Mouse (Mus musculus) macrophage (primary cell): ENCODE measurements around the gene Tmem143. TPM values are rescaled to one million over a fixed set of nuclear protein-coding genes. Genes with fewer than 3 reads are reported as not detected.

Experiments
- polyA plus RNA-seq: library from polyadenylated mRNA; stranded (reverse); fragments of 250-400 nt; gene quantifications from 3 replicates; pipeline ENCODE4 v1.2.4, GENCODE M21; 2018; ENCODE audit warnings: inconsistent platforms

Gene Tmem143
- polyA plus RNA-seq, 1 experiment from 2014 or later: 13.1 TPM

Other genes with a start within 250 kb of the Tmem143 start
- gene Fut2, start 230.5 kb upstream of the Tmem143 start, polyA plus RNA-seq: not detected in 3 replicates
- not detected in 3 replicates for gene Ntn5, start 212.9 kb upstream of the Tmem143 start, polyA plus RNA-seq
- gene Sec1, start 202.5 kb upstream of the Tmem143 start, polyA plus RNA-seq: not detected in 3 replicates
- gene Car11, start 197.1 kb upstream of the Tmem143 start, polyA plus RNA-seq: 0.56 TPM in 1 of 3 replicates, not detected in the others
- 11.3 to 58.2 TPM (median 52.9 TPM) in 3 replicates for gene Dbp, start 191.9 kb upstream of the Tmem143 start, polyA plus RNA-seq
- 290 to 1,003 TPM (median 791 TPM) in 3 replicates for gene Rpl18, start 181.5 kb upstream of the Tmem143 start, polyA plus RNA-seq
- 47.1 to 55.5 TPM (median 51.5 TPM) in 3 replicates for gene Sphk2, start 178.9 kb upstream of the Tmem143 start, polyA plus RNA-seq
- gene Fam83e, start 175.7 kb upstream of the Tmem143 start, polyA plus RNA-seq: not detected in 3 replicates
- not detected in 3 replicates for gene Spaca4, start 171.1 kb upstream of the Tmem143 start, polyA plus RNA-seq
- gene Lmtk3, start 113.2 kb upstream of the Tmem143 start, polyA plus RNA-seq: 0.04 to 0.06 TPM in 2 of 3 replicates, not detected in the other
- 0.55 to 1.1 TPM (median 0.56 TPM) in 3 replicates for gene Sult2b1, start 112.3 kb upstream of the Tmem143 start, polyA plus RNA-seq
- 42.8 to 66.2 TPM (median 50.0 TPM) in 3 replicates for gene Cyth2, start 82.4 kb upstream of the Tmem143 start, polyA plus RNA-seq
- gene Kcnj14, start 72.2 kb upstream of the Tmem143 start, polyA plus RNA-seq: not detected in 3 replicates
- 4.9 to 28.9 TPM (median 5.3 TPM) in 3 replicates for gene Grwd1, start 66.0 kb upstream of the Tmem143 start, polyA plus RNA-seq
- gene Kdelr1, start 24.2 kb upstream of the Tmem143 start, polyA plus RNA-seq: 103 to 141 TPM (median 125 TPM) in 3 replicates
- 0.11 to 0.12 TPM in 2 of 3 replicates, not detected in the other for gene Grin2d, start 18.6 kb upstream of the Tmem143 start, polyA plus RNA-seq
- gene Syngr4, start 227 bp upstream of the Tmem143 start, polyA plus RNA-seq: not detected in 3 replicates
- 271 to 666 TPM (median 552 TPM) in 3 replicates for gene Emp3, start 24.5 kb downstream of the Tmem143 start, polyA plus RNA-seq
- 0.65 to 1.0 TPM (median 1.0 TPM) in 3 replicates for gene Ccdc114, start 27.1 kb downstream of the Tmem143 start, polyA plus RNA-seq
- not detected in 3 replicates for gene Abcc6, start 133.4 kb downstream of the Tmem143 start, polyA plus RNA-seq
- gene Nomo1, start 136.8 kb downstream of the Tmem143 start, polyA plus RNA-seq: 15.9 to 40.2 TPM (median 19.6 TPM) in 3 replicates
- not detected in 3 replicates for gene Kcnj11, start 203.8 kb downstream of the Tmem143 start, polyA plus RNA-seq